Mouse (Mus musculus) myocyte (in vitro differentiated cells): ENCODE results near the gene P4htm.

Source experiments
- E2F4 ChIP-seq: IDR thresholded peaks from one replicate; pipeline ENCODE4 v1.6.1; 2011; ENCODE audit warnings: mild to moderate bottlenecking, control low read depth, moderate library complexity; ENCODE audit not compliant: insufficient read depth
- MYOG ChIP-seq, 3 experiments: IDR thresholded peaks; one replicate each; pipeline ENCODE4 v1.6.1; 2011; ENCODE audit warnings: control low read depth in 2 of 3, low read depth in 2 of 3, mild to moderate bottlenecking in 2 of 3; ENCODE audit not compliant: insufficient read length in 2 of 3, control insufficient read depth in 1 of 3, insufficient read depth in 1 of 3
- POLR2A ChIP-seq: IDR thresholded peaks from one replicate; pipeline ENCODE4 v1.6.1; 2011; ENCODE audit warnings: low read depth, mild to moderate bottlenecking, control low read depth, moderate library complexity; ENCODE audit not compliant: insufficient read length
- USF1 ChIP-seq: IDR thresholded peaks from one replicate; pipeline ENCODE4 v1.6.1; 2011; ENCODE audit warnings: low read depth, mild to moderate bottlenecking, control low read depth, moderate library complexity

GRCm38 (mm10) chr9:108574921-108575320, 22.5 kb downstream of the P4htm start:
- no peak for TF ChIP-seq POLR2A
- TF ChIP-seq USF1 = no peak
- no peak for TF ChIP-seq E2F4
- TF ChIP-seq MYOG (IDR thresholded peaks at IDR 0.05; ENCODE audit: control insufficient read depth in 1 of 3, insufficient read depth in 1 of 3, insufficient read length in 2 of 3, low read depth in 2 of 3) = no peak
